Mouse (Mus musculus) C2C12 (cell line): ENCODE measurements at regions not wholly inside any gene's neighbourhood (a gene's known extent, or its start where the extent isn't known, plus 50 kb on each side); places are given as distances from the start of the nearest gene placed in this dataset.
A peak's percentile ranks its signal among the peaks of the same experiment; 100 is the strongest.

Experiments
- H3K27me3 ChIP-seq: one replicate; pipeline ENCODE4 v1.6.1; 2011; ENCODE audit not compliant: control insufficient read depth, insufficient read depth, insufficient read length
- H3K36me3 ChIP-seq: one replicate; pipeline ENCODE4 v1.6.1; 2011; ENCODE audit not compliant: control insufficient read depth, insufficient read depth
- H3K4me3 ChIP-seq: one replicate; pipeline ENCODE4 v1.5.1; 2011; ENCODE audit warnings: mild to moderate bottlenecking, control low read depth; ENCODE audit not compliant: poor library complexity, insufficient read depth, severe bottlenecking
- H3K79me2 ChIP-seq: one replicate; pipeline ENCODE4 v1.6.1; 2011; ENCODE audit not compliant: control insufficient read depth, insufficient read depth
- H3K79me3 ChIP-seq: one replicate; pipeline ENCODE4 v1.6.1; 2011; ENCODE audit warnings: low read depth, control low read depth
- H3ac ChIP-seq: one replicate; pipeline ENCODE3; 2011; ENCODE audit warnings: low read depth; ENCODE audit not compliant: control insufficient read depth, insufficient read length
- CEBPB ChIP-seq: IDR thresholded peaks from one replicate; pipeline ENCODE4 v1.6.1; 2011; ENCODE audit warnings: low read depth, mild to moderate bottlenecking, control low read depth, moderate library complexity
- CTCF ChIP-seq: IDR thresholded peaks from one replicate; pipeline ENCODE4 v1.5.1; 2011; ENCODE audit not compliant: control insufficient read depth, insufficient read depth, insufficient read length
- FOSL1 ChIP-seq: IDR thresholded peaks from one replicate; pipeline ENCODE4 v1.8.0; 2011; ENCODE audit warnings: mild to moderate bottlenecking, low read length; ENCODE audit not compliant: poor library complexity, insufficient read depth, severe bottlenecking
- MAX ChIP-seq: IDR thresholded peaks from one replicate; pipeline ENCODE4 v1.6.1; 2011; ENCODE audit warnings: mild to moderate bottlenecking, control low read depth
- MYOD1 ChIP-seq: IDR thresholded peaks from one replicate; pipeline ENCODE4 v1.6.1; 2011; ENCODE audit warnings: low read depth; ENCODE audit not compliant: control insufficient read depth, insufficient read length
- MYOG ChIP-seq: IDR thresholded peaks from one replicate; pipeline ENCODE4 v1.6.1; 2011; ENCODE audit not compliant: control insufficient read depth, insufficient read length; ENCODE audit errors: extremely low read depth
- USF1 ChIP-seq: IDR thresholded peaks from one replicate; pipeline ENCODE4 v1.6.1; 2011; ENCODE audit warnings: low read depth, mild to moderate bottlenecking, control low read depth, moderate library complexity

DNA sequence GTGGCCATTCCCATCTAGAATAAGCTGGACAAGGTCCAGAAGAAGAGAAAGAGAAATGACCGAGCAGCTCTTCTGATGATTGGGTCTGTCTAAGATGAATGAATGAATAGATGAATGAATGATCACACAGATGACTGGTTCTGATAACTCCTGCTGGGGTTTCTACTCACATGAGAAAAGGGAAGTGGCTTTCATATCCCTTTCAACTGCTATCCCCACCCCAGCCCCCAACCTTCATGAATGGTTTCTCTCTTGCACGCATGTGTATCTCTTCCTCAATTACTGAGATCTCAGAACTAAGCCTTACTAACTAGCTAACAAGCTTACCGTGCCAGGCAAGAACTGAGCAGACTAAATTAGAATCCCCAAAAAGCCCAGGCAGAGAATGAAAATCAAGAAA is 233.8 kb downstream of the Gsdmc2 start:
- no peak overlapping the region for H3K4me3 ChIP-seq
- H3K79me3 ChIP-seq: no peaks in the 10 kb centered on the region
- TF ChIP-seq CTCF (no peak), CEBPB (no peak), MAX (no peak), USF1 (no peak), MYOG (no peak), MYOD1 (no peak), FOSL1 (no peak)
- H3ac ChIP-seq: no peak overlapping the region
- no peaks in the 10 kb centered on the region for H3K27me3 ChIP-seq
- H3K36me3 ChIP-seq: no peaks in the 10 kb centered on the region
- no peaks in the 10 kb centered on the region for H3K79me2 ChIP-seq

- no peaks in the 10 kb centered on the region for H3K27me3 ChIP-seq
- H3K79me2 ChIP-seq: no peaks in the 10 kb centered on the region
- no peak overlapping the region for H3ac ChIP-seq
- no peaks in the 10 kb centered on the region for H3K79me3 ChIP-seq
- no peak overlapping the region for H3K4me3 ChIP-seq
- TF ChIP-seq FOSL1 (no peak), MYOD1 (no peak), CEBPB (no peak)
- no peaks in the 10 kb centered on the region for H3K36me3 ChIP-seq
Observed at GRCm38 (mm10) chr15:63603100-63603714, 241.8 kb downstream of the Gsdmc2 start.

GRCm38 (mm10) chr15:63601543-63601942 is 243.4 kb downstream of the Gsdmc2 start:
- Histone ChIP-seq H3ac (no peak overlapping the region), H3K79me2 (no peaks in the 10 kb centered on the region), H3K4me3 (no peak overlapping the region), H3K36me3 (no peaks in the 10 kb centered on the region), H3K27me3 (no peaks in the 10 kb centered on the region), H3K79me3 (no peaks in the 10 kb centered on the region)
- TF ChIP-seq USF1 (no peak), CEBPB (no peak), CTCF (peak; percentile 86)

DNA sequence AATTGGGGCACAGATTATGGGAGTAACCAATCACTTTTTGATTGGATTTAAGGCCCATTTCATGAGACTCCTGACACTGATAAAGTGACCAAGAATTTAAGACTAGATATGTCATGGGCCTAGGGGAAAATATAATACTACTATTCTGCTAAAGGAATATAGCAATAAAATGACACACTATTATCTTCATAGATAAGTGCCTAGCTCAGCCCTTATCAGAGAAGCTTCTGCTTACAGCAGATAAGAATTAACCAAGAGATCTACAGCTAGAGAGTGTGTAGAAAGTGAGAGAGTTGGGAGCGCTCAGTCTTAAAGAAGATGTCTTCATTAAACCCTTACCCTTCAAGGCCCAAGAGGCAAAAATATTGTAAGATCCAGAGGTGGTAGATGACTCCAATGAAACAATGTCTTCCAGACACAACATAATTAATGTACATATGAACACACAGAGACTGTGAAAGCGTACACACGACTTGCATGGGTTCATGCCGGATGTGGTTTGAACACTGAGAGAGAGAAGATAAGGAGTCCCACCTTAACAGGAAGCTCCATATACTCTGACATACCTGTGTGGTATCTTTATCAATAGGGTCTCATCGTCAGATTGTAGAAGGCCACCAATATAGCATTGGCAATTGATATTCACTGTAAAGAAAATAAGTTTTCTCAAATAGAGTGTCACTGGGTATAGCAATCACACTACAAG is 252.1 kb downstream of the Gsdmc2 start:
- no peak for TF ChIP-seq CTCF
- no peak for TF ChIP-seq MAX
- no peak for TF ChIP-seq MYOG
- TF ChIP-seq USF1: no peak
- TF ChIP-seq MYOD1: no peak
- no peak for TF ChIP-seq CEBPB
- TF ChIP-seq FOSL1: no peak
- H3K36me3 ChIP-seq: no peaks in the 10 kb centered on the region

GRCm38 (mm10) chr15:63559293-63559692 is 285.7 kb downstream of the Gsdmc2 start:
- Histone ChIP-seq H3K79me3 (no peaks in the 10 kb centered on the region), H3K27me3 (no peaks in the 10 kb centered on the region), H3K4me3 (no peak overlapping the region), H3K79me2 (no peaks in the 10 kb centered on the region), H3K36me3 (no peaks in the 10 kb centered on the region), H3ac (no peak overlapping the region)
- no peak for TF ChIP-seq FOSL1
- TF ChIP-seq MYOG: no peak
- TF ChIP-seq USF1: no peak
- TF ChIP-seq CEBPB: no peak
- TF ChIP-seq MYOD1: no peak
- TF ChIP-seq CTCF: no peak
- TF ChIP-seq MAX: no peak

More for the DNA sequence above, 252.1 kb downstream of the Gsdmc2 start:
- Histone ChIP-seq H3K79me3 (no peaks in the 10 kb centered on the region), H3K27me3 (no peaks in the 10 kb centered on the region), H3ac (no peak overlapping the region), H3K79me2 (no peaks in the 10 kb centered on the region), H3K4me3 (no peak overlapping the region)

DNA sequence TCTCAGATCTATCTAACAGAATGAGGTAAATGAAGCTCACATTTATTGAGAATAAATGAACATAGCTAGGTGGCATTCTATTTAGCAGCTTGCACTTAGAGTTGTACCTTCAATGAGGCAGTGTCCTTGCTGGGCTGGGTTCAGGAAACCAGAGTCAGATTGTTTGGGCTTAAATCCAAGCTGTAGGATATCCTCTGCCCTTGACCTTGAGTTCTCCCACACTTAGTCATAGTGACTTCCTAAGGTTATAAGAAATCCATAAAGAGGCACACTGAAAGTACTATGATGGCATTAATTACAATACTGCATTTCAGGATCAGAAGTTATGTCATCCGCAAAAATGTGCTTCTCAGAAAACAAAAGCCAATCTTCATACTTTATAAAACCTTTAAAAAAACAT is 286.3 kb downstream of the Gsdmc2 start:
- Histone ChIP-seq H3K27me3 (no peaks in the 10 kb centered on the region), H3K36me3 (no peaks in the 10 kb centered on the region), H3ac (no peak overlapping the region), H3K79me2 (no peaks in the 10 kb centered on the region), H3K4me3 (no peak overlapping the region), H3K79me3 (no peaks in the 10 kb centered on the region)
- no peak for TF ChIP-seq CEBPB
- TF ChIP-seq USF1: no peak
- no peak for TF ChIP-seq MYOD1
- TF ChIP-seq CTCF: no peak
- TF ChIP-seq FOSL1: no peak
- no peak for TF ChIP-seq MAX
- no peak for TF ChIP-seq MYOG
